Mouse (Mus musculus) limb, embryonic 11.5 days (tissue): ENCODE measurements around the gene Sat1. TPM values are rescaled to one million over a fixed set of nuclear protein-coding genes. Genes with fewer than 3 reads are reported as not detected.

Source experiments
- ATAC-seq: fragments of 200-750 bp; cut with Nextera tagmentation; 2 replicates; pipeline ENCODE4 v1.8.0; 2017; ENCODE audit warnings: low read depth; ENCODE audit not compliant: insufficient number of reproducible peaks, low FRiP score, low TSS enrichment
- DNase-seq: peaks from one replicate; pipeline ENCODE4 v3.0.0-alpha.2; 2015; ENCODE audit warnings: low spot score
- H3K27ac ChIP-seq: fragments of 300-500 bp; sonication (generic); replicated peaks from 2 replicates; pipeline ENCODE4 v1.5.1; 2014; ENCODE audit warnings: low read depth, mild to moderate bottlenecking, low read length
- H3K27me3 ChIP-seq: fragments of 300-500 bp; sonication (generic); 2 replicates; pipeline ENCODE4 v1.6.1; 2014; ENCODE audit warnings: mild to moderate bottlenecking, low read length, mixed read lengths; ENCODE audit not compliant: control insufficient read depth, insufficient read depth
- H3K36me3 ChIP-seq: fragments of 300-500 bp; sonication (generic); 2 replicates; pipeline ENCODE4 v1.6.1; 2014; ENCODE audit warnings: mild to moderate bottlenecking, low read length, moderate library complexity, mixed read lengths; ENCODE audit not compliant: control insufficient read depth, insufficient read depth
- H3K4me1 ChIP-seq: fragments of 300-500 bp; sonication (generic); 2 replicates; pipeline ENCODE4 v1.6.1; 2014; ENCODE audit warnings: low read length, mixed read lengths; ENCODE audit not compliant: control insufficient read depth, insufficient read depth
- H3K4me2 ChIP-seq: fragments of 300-500 bp; sonication (generic); 2 replicates; pipeline ENCODE4 v1.6.1; 2014; ENCODE audit warnings: low read depth, mild to moderate bottlenecking, moderate library complexity; ENCODE audit not compliant: severe bottlenecking
- H3K4me3 ChIP-seq: fragments of 300-500 bp; sonication (generic); 2 replicates; pipeline ENCODE4 v1.5.1; 2014; ENCODE audit warnings: low read depth, low read length
- H3K9ac ChIP-seq: fragments of 300-500 bp; sonication (generic); 2 replicates; pipeline ENCODE4 v1.6.1; 2014; ENCODE audit warnings: mild to moderate bottlenecking, low read length
- H3K9me3 ChIP-seq: fragments of 300-500 bp; sonication (generic); 2 replicates; pipeline ENCODE4 v1.6.1; 2016; ENCODE audit warnings: low read length; ENCODE audit not compliant: control insufficient read depth
- WGBS: fragments of 180-500 bp; shearing (Covaris S2); extraction: QIAGEN DNeasy Blood & Tissue Kit; methylation state at CpG from one replicate; pipeline ENCODE4 v1.1.7; 2014; 5-methylcytosine and 5-hydroxymethylcytosine counted together
- polyA plus RNA-seq: library from polyadenylated mRNA; unstranded; fragments of >200 nt; fragmentation: Nextera tagmentation; extraction: Ambion mirVana; gene quantifications from 2 replicates; pipeline ENCODE4 v1.2.1, GENCODE M21; 2014

The Sat1 gene
- polyA plus RNA-seq: 76.0 and 78.1 TPM in 2 replicates

- WGBS: 17% methylated on average over 26 of the region's 26 CpGs
- Histone ChIP-seq H3K4me3 (peak within 1 kb of the TSS; percentile 41), H3K4me1 (no peaks in the 10 kb centered on the region), H3K27ac (no peak within 1 kb of the TSS), H3K9me3 (no peaks in the 10 kb centered on the region), H3K36me3 (no peaks in the 10 kb centered on the region), H3K9ac (peak within 1 kb of the TSS; percentile 30; the same call in 1 of the 2 replicates), H3K27me3 (no peaks in the 10 kb centered on the region), H3K4me2 (peak within 1 kb of the TSS; percentile 58)
- peak; percentile 85 for DNase-seq
- peak; percentile 96 for ATAC-seq
Measured at GRCm38 (mm10) chrX:155216271-155216670, at the start of gene Sat1. Gene Sat1 (minus strand): TSS chrX:155216449.

GRCm38 (mm10) chrX:155262915-155263252 is 46.6 kb upstream of the Sat1 start:
- Histone ChIP-seq H3K4me3 (peak overlapping the region; percentile 41), H3K4me1 (no peaks in the 10 kb centered on the region), H3K4me2 (peak overlapping the region; percentile 50), H3K36me3 (no peaks in the 10 kb centered on the region), H3K9me3 (no peaks in the 10 kb centered on the region), H3K9ac (no peak overlapping the region), H3K27ac (no peak overlapping the region), H3K27me3 (no peaks in the 10 kb centered on the region)
- ATAC-seq (no peak), DNase-seq (no peak)
- WGBS: 37% methylated on average over 1 of the region's 1 CpGs

GRCm38 (mm10) chrX:155262235-155262914 is 46.1 kb upstream of the Sat1 start, which contains the start of gene Acot9:
Gene Acot9 (plus strand): TSS chrX:155262443.
- Histone ChIP-seq H3K9ac (peak within 1 kb of the TSS; percentile 47; the same call in 1 of the 2 replicates), H3K9me3 (no peaks in the 10 kb centered on the region), H3K4me1 (no peaks in the 10 kb centered on the region), H3K36me3 (no peaks in the 10 kb centered on the region), H3K27me3 (no peaks in the 10 kb centered on the region), H3K27ac (no peak within 1 kb of the TSS), H3K4me3 (peak within 1 kb of the TSS; percentile 41), H3K4me2 (peak within 1 kb of the TSS; percentile 50)
- ATAC-seq (peak; percentile 98), DNase-seq (peak; percentile 81)
- 25% methylated on average over 36 of the region's 37 CpGs for WGBS

- no peaks in the 10 kb centered on the region for H3K27me3 ChIP-seq
- no peak overlapping the region for H3K9ac ChIP-seq
- no peaks in the 10 kb centered on the region for H3K36me3 ChIP-seq
- no peaks in the 10 kb centered on the region for H3K9me3 ChIP-seq
- no peak overlapping the region for H3K4me3 ChIP-seq
- no peak overlapping the region for H3K4me2 ChIP-seq
- ATAC-seq: no peak
- H3K27ac ChIP-seq: no peak overlapping the region
- no peak for DNase-seq
- H3K4me1 ChIP-seq: no peaks in the 10 kb centered on the region
Measured at GRCm38 (mm10) chrX:155256856-155257255, 40.6 kb upstream of the Sat1 start.

- Histone ChIP-seq H3K4me1 (no peaks in the 10 kb centered on the region), H3K4me2 (no peak overlapping the region), H3K9me3 (no peaks in the 10 kb centered on the region), H3K9ac (no peak overlapping the region), H3K4me3 (no peak overlapping the region), H3K27ac (no peak overlapping the region), H3K27me3 (no peaks in the 10 kb centered on the region), H3K36me3 (no peaks in the 10 kb centered on the region)
- no peak for DNase-seq
- 68% methylated on average over 2 of the region's 2 CpGs for whole genome bisulfite sequencing
- no peak for ATAC-seq
Measured at GRCm38 (mm10) chrX:155218277-155218676, 2.0 kb upstream of the Sat1 start.

- Histone ChIP-seq H3K27ac (no peak overlapping the region), H3K4me3 (peak overlapping the region; percentile 41), H3K4me2 (peak overlapping the region; percentile 58), H3K4me1 (no peaks in the 10 kb centered on the region), H3K9ac (peak overlapping the region; percentile 30; the same call in 1 of the 2 replicates), H3K9me3 (no peaks in the 10 kb centered on the region), H3K27me3 (no peaks in the 10 kb centered on the region), H3K36me3 (no peaks in the 10 kb centered on the region)
- WGBS: 32% methylated on average over 22 of the region's 24 CpGs
- peak; percentile 31 for DNase-seq
- peak; percentile 66 for ATAC-seq
Measured at GRCm38 (mm10) chrX:155215501-155216248, 574 bp downstream of the Sat1 start.

GRCm38 (mm10) chrX:155214291-155215136 is 1.7 kb downstream of the Sat1 start:
- Histone ChIP-seq H3K27me3 (no peaks in the 10 kb centered on the region), H3K36me3 (no peaks in the 10 kb centered on the region), H3K4me1 (no peaks in the 10 kb centered on the region), H3K9ac (no peak overlapping the region), H3K4me2 (no peak overlapping the region), H3K27ac (no peak overlapping the region), H3K9me3 (no peaks in the 10 kb centered on the region), H3K4me3 (no peak overlapping the region)
- DNase-seq (no peak), ATAC-seq (no peak)
- 88% methylated on average over 5 of the region's 5 CpGs for WGBS

GRCm38 (mm10) chrX:155208671-155209070 is 7.6 kb downstream of the Sat1 start:
- no peaks in the 10 kb centered on the region for H3K27me3 ChIP-seq
- WGBS: 21% methylated on average over 1 of the region's 1 CpGs

More at GRCm38 (mm10) chrX:155208671-155209070, 7.6 kb downstream of the Sat1 start:
- ATAC-seq: no peak
- no peak overlapping the region for H3K4me3 ChIP-seq
- no peaks in the 10 kb centered on the region for H3K36me3 ChIP-seq
- H3K9me3 ChIP-seq: no peaks in the 10 kb centered on the region
- no peak overlapping the region for H3K27ac ChIP-seq
- H3K9ac ChIP-seq: no peak overlapping the region
- H3K4me1 ChIP-seq: no peaks in the 10 kb centered on the region
- DNase-seq: no peak
- no peak overlapping the region for H3K4me2 ChIP-seq
